Mouse (Mus musculus): Measurements from ENCODE around the gene Brap. TPM values are rescaled to one million over a fixed set of nuclear protein-coding genes. Genes with fewer than 3 reads are reported as not detected.

Brap gene
- polyA plus RNA-seq, 1 experiment = 17.9 TPM

DNA sequence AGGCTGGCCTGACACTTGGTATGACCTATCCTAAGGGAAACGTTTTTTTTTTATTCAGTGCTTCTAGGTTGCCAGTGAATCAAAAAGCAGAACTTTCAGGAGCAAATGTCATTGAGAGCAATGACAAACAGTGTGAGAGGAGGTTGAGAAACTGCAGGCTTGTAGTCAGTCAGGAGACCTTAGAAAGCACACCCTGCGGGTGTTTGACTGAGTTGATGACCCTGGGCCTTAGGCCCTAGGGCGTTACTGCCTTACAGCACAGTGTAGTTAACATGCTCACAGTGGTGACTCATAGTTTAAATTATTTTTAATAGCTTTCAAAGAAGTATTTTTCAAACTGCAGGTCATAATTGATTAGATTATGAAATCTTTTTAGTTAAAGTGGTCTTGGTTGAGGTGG lies 61.5 kb downstream of the Brap start:
- 65% methylated on average over 3 of the region's 3 CpGs for WGBS
- TF ChIP-seq CTCF (IDR thresholded peaks at IDR 0.05; ENCODE audit: extremely low read depth, insufficient read depth, insufficient read length, insufficient replicate concordance) (no peak), POLR2A (IDR thresholded peaks at IDR 0.05; ENCODE audit: low read depth, low read length) (no peak)
- Histone ChIP-seq H3K4me1 (ENCODE audit: control insufficient read depth, insufficient read depth, insufficient read length) (no peaks in the 10 kb centered on the region), H3K4me3 (ENCODE audit: extremely low read depth, insufficient read depth, insufficient read length) (no peak overlapping the region), H3K27me3 (ENCODE audit: control insufficient read depth, insufficient read depth, low read length) (no peaks in the 10 kb centered on the region), H3K27ac (ENCODE audit: insufficient read depth, low read length) (no peak overlapping the region), H3K36me3 (ENCODE audit: control insufficient read depth, insufficient read depth, low read length) (no peaks in the 10 kb centered on the region)
- DNase-seq (ENCODE audit: low read depth in 1 of 2, low spot score in 2 of 2) = no peak

DNA sequence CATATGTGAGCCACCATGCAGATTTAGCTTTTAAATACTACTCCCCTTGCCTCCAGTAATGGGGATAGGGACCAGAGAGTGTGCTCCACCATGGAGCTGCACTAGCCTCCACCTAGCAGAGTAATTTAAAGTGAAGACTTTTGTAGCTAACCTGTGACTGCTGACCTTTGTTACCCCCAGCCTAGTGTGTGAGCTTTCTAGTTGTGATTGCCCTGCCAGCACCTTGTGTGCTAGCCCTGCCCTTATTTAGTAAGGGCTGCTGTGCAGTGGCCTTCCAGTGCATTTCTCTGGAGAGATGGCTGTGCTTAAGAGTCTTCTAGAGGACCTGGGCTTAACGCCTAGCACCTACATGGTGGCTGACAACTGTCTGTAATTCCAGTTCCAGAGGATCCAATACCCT lies 64.3 kb downstream of the Brap start:
- Histone ChIP-seq H3K4me3 (ENCODE audit: extremely low read depth, insufficient read depth, insufficient read length) (no peak overlapping the region), H3K27me3 (ENCODE audit: control insufficient read depth, insufficient read depth, low read length) (no peaks in the 10 kb centered on the region), H3K36me3 (ENCODE audit: control insufficient read depth, insufficient read depth, low read length) (no peaks in the 10 kb centered on the region), H3K4me1 (ENCODE audit: control insufficient read depth, insufficient read depth, insufficient read length) (no peaks in the 10 kb centered on the region), H3K27ac (ENCODE audit: insufficient read depth, low read length) (no peak overlapping the region)
- 96% methylated on average over 1 of the region's 1 CpGs for WGBS
- TF ChIP-seq POLR2A (IDR thresholded peaks at IDR 0.05; ENCODE audit: low read depth, low read length) (no peak), CTCF (IDR thresholded peaks at IDR 0.05; ENCODE audit: extremely low read depth, insufficient read depth, insufficient read length, insufficient replicate concordance) (no peak)
- no peak for DNase-seq (ENCODE audit: low read depth in 1 of 2, low spot score in 2 of 2)

DNA sequence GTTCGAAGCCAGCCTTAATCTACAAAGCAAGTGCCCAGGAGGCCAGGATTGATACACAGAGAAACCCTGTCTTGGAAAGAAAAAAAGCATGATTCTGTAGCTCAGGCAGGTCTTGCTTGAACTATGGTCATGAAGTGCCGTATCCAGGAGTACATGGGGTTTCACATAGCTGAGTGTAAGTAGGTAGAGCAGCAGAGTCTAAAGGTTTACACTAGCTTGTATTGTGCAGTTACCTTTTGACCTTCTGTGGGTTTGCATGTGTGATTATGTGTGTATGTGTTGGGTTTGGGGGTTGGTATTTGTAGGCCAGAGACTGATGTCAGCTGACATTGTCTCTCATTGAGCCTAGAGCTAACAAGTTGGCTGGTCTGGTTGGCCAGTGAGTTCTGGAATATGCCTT lies 69.7 kb downstream of the Brap start:
- no peak overlapping the region for H3K27ac ChIP-seq (ENCODE audit: insufficient read depth, low read length)
- H3K4me1 ChIP-seq (ENCODE audit: control insufficient read depth, insufficient read depth, insufficient read length) = no peaks in the 10 kb centered on the region; the same call in 1 of the 2 replicates

DNA sequence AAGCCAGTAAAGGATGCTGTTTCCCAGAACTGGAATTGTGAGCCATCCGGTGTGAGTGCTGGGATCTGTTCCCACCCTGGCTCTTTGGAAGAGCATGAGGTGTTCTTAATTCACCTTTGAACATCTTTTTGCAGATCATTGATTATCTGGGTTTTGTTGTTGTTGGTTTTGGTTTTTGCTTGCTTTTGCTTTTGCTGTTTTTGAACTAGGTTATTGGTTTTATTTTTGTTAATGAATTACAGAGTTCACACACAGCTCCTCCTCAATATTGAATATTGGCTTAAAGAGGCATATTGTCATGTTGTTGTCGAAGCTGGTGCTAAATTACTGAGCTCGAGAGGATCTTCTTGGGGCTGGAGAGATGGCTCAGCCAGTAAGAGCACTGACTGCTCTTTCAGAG lies 76.3 kb downstream of the Brap start:
- no peak for DNase-seq (ENCODE audit: low read depth in 1 of 2, low spot score in 2 of 2)
- Histone ChIP-seq H3K27ac (ENCODE audit: insufficient read depth, low read length) (no peak overlapping the region), H3K4me1 (ENCODE audit: control insufficient read depth, insufficient read depth, insufficient read length) (no peaks in the 10 kb centered on the region; the same call in 1 of the 2 replicates), H3K36me3 (ENCODE audit: control insufficient read depth, insufficient read depth, low read length) (no peaks in the 10 kb centered on the region), H3K27me3 (ENCODE audit: control insufficient read depth, insufficient read depth, low read length) (no peaks in the 10 kb centered on the region), H3K4me3 (ENCODE audit: extremely low read depth, insufficient read depth, insufficient read length) (no peak overlapping the region)
- 95% methylated on average over 3 of the region's 3 CpGs for WGBS
- TF ChIP-seq CTCF (IDR thresholded peaks at IDR 0.05; ENCODE audit: extremely low read depth, insufficient read depth, insufficient read length, insufficient replicate concordance) (no peak), POLR2A (IDR thresholded peaks at IDR 0.05; ENCODE audit: low read depth, low read length) (no peak)

More for the DNA sequence above, 69.7 kb downstream of the Brap start:
- TF ChIP-seq POLR2A (IDR thresholded peaks at IDR 0.05; ENCODE audit: low read depth, low read length) = no peak
- TF ChIP-seq CTCF (IDR thresholded peaks at IDR 0.05; ENCODE audit: extremely low read depth, insufficient read depth, insufficient read length, insufficient replicate concordance) = no peak
- H3K4me3 ChIP-seq (ENCODE audit: extremely low read depth, insufficient read depth, insufficient read length) = no peak overlapping the region
- no peaks in the 10 kb centered on the region for H3K27me3 ChIP-seq (ENCODE audit: control insufficient read depth, insufficient read depth, low read length)
- WGBS = 93% methylated on average over 2 of the region's 2 CpGs
- DNase-seq (ENCODE audit: low read depth in 1 of 2, low spot score in 2 of 2) = no peak
- no peaks in the 10 kb centered on the region for H3K36me3 ChIP-seq (ENCODE audit: control insufficient read depth, insufficient read depth, low read length)

Other genes starting within 250 kb of the Brap start
- gene Tmem116, start 208.7 kb upstream of the Brap start, polyA plus RNA-seq (2012; rRNA removed) = 1.3 and 2.3 TPM in 2 replicates
- gene Erp29, start 208.1 kb upstream of the Brap start, polyA plus RNA-seq (2012; rRNA removed) = 47.5 and 52.0 TPM in 2 replicates
- gene Adam1b, start 157.1 kb upstream of the Brap start, polyA plus RNA-seq (2012; rRNA removed) = 0.02 TPM in 1 of 2 replicates, not detected in the other
- 2.1 and 2.8 TPM in 2 replicates for gene Adam1a, start 115.1 kb upstream of the Brap start, polyA plus RNA-seq (2012; rRNA removed)
- 0.19 TPM in 1 of 2 replicates, not detected in the other for gene Gm42878, start 115.1 kb upstream of the Brap start, polyA plus RNA-seq (2012; rRNA removed)
- gene Mapkapk5, start 114.7 kb upstream of the Brap start, polyA plus RNA-seq (2012; rRNA removed) = 17.9 and 18.9 TPM in 2 replicates
- gene Aldh2, start 66.7 kb upstream of the Brap start, polyA plus RNA-seq (2012; rRNA removed) = 384 and 386 TPM in 2 replicates
- gene Acad12, start 41.6 kb upstream of the Brap start, polyA plus RNA-seq (2012; rRNA removed) = 3.9 and 5.5 TPM in 2 replicates
- gene Acad10, start within 50 bp of the Brap start, polyA plus RNA-seq (2012; rRNA removed) = 3.9 and 4.4 TPM in 2 replicates
- 70.0 and 71.9 TPM in 2 replicates for gene Atxn2, start 50.8 kb downstream of the Brap start, polyA plus RNA-seq (2012; rRNA removed)
- gene Sh2b3, start 177.1 kb downstream of the Brap start, polyA plus RNA-seq (2012; rRNA removed) = 118 and 259 TPM in 2 replicates
- gene Pheta1, start 188.4 kb downstream of the Brap start, polyA plus RNA-seq (2012; rRNA removed) = 5.1 and 5.9 TPM in 2 replicates

Measured in spleen, adult 2 months (tissue).